In genomic region chr12:10589537-10589936, GRCm38 (mm10) we compare ENCODE assay signal across 9 mouse cellular contexts.
DNase-seq lines count a peak whose midpoint lies in the region; ATAC-seq and TF ChIP-seq lines count a peak whose summit lies in the region.
"Had no signal": no experiment of that assay in that cellular context is flagged by ENCODE, and none has a peak within 500 bp of the region (broad histone marks: within the 10 kb centered on the region; RNA-seq: fewer than 3 reads in every experiment).

No protein-coding gene starts in this region.

- no peak overlapping the region for H3K9ac ChIP-seq in liver, postnatal 0 days (replicated peaks)
- no peak overlapping the region for H3K9ac ChIP-seq in neural tube, embryonic 15.5 days (replicated peaks)

- no peak overlapping the region for H3K4me3 ChIP-seq in liver, postnatal 0 days (ENCODE audit: low read depth, low read length)
- no peak overlapping the region for H3K4me3 ChIP-seq in neural tube, embryonic 15.5 days (replicated peaks)

- no peaks in the 10 kb centered on the region for H3K36me3 ChIP-seq in liver, postnatal 0 days (replicated peaks; ENCODE audit: insufficient read depth, low read length)
- H3K36me3 ChIP-seq in neural tube, embryonic 15.5 days: no peaks in the 10 kb centered on the region

- no peak for TF ChIP-seq EP300 in liver, postnatal 0 days (IDR thresholded peaks at IDR 0.05; ENCODE audit: low read depth)

- DNase-seq in ES-CJ7 (ENCODE audit: low read depth, low spot score): peak; percentile 80
- peak; percentile 47 for DNase-seq in brain, embryonic 18.5 days (ENCODE audit: low read depth, low spot score)
- peak; percentile 7 for DNase-seq in fat pad, adult 2 months (ENCODE audit: extremely low read depth, low read depth, low spot score)
- DNase-seq in heart, postnatal 25 days (ENCODE audit: low spot score): peak; percentile 4
- DNase-seq in kidney, postnatal 4 days: peak; percentile 69 to 76
- peak; percentile 45 for DNase-seq in liver, postnatal 0 days
- DNase-seq in urinary bladder, postnatal 25 days (ENCODE audit: low spot score): peak; percentile 49

- no peak overlapping the region for H3K27ac ChIP-seq in liver, postnatal 0 days (ENCODE audit: low read depth)
- no peak overlapping the region for H3K27ac ChIP-seq in neural tube, embryonic 15.5 days (replicated peaks)
- H3K27ac ChIP-seq: macrophage had no signal

- ATAC-seq in liver, postnatal 0 days: peak; percentile 70
- ATAC-seq in neural tube, embryonic 15.5 days (ENCODE audit: low FRiP score): peak; percentile 94

- intact Hi-C loops in heart, postnatal 25 days (cut with DNase I): loop anchor here (5.0 kb wide), 1 partner anchor 1022 kb away; no protein-coding TSS in a partner anchor

- H3K9me3 ChIP-seq in liver, postnatal 0 days (ENCODE audit: low read length): no peaks in the 10 kb centered on the region
- no peaks in the 10 kb centered on the region for H3K9me3 ChIP-seq in neural tube, embryonic 15.5 days (replicated peaks)

- 31% methylated on average over 8 of the region's 8 CpGs for WGBS in liver, postnatal 0 days (ENCODE audit: insufficient replicate concordance)
- 38% methylated on average over 8 of the region's 8 CpGs for WGBS in neural tube, embryonic 15.5 days

- H3K27me3 ChIP-seq in liver, postnatal 0 days (ENCODE audit: insufficient read depth, low read length): no peaks in the 10 kb centered on the region
- H3K27me3 ChIP-seq in neural tube, embryonic 15.5 days (replicated peaks): no peaks in the 10 kb centered on the region

- H3K4me1 ChIP-seq in liver, postnatal 0 days (ENCODE audit: insufficient read depth): no peaks in the 10 kb centered on the region
- no peaks in the 10 kb centered on the region for H3K4me1 ChIP-seq in neural tube, embryonic 15.5 days

- peak; percentile 88 for TF ChIP-seq CTCF in liver, postnatal 0 days (IDR thresholded peaks at IDR 0.05; ENCODE audit: low read depth)

- H3K4me2 ChIP-seq in liver, postnatal 0 days (ENCODE audit: low read depth, low read length): no peak overlapping the region
- H3K4me2 ChIP-seq in neural tube, embryonic 15.5 days: no peak overlapping the region

Comparison
In these comparisons a context has a peak if more than half of its experiments do, and no peak if none do; other contexts are left out.
1. DNase-seq: peak in every context shown above with its lines; median percentile 80 in ES-CJ7; 72 in kidney, postnatal 4 days; 49 in urinary bladder, postnatal 25 days; 47 in brain, embryonic 18.5 days; 45 in liver, postnatal 0 days; 7 in fat pad, adult 2 months; 4 in heart, postnatal 25 days.